Mouse (Mus musculus) stomach, postnatal 0 days (tissue): ENCODE results near the gene Fuca1.

Experiments used
- CTCF ChIP-seq: IDR thresholded peaks from 2 replicates; pipeline ENCODE4 v1.5.1; 2016; ENCODE audit warnings: antibody characterized with exemption, low read depth, mild to moderate bottlenecking, moderate library complexity
- EP300 ChIP-seq: optimal IDR thresholded peaks from 2 replicates; pipeline ENCODE3; 2016; ENCODE audit warnings: antibody characterized with exemption

- peak; percentile 53; the same call in 1 of the 2 replicates for TF ChIP-seq CTCF
- TF ChIP-seq EP300: no peak
These were observed 27.7 kb upstream of the Fuca1 start for GRCm38 (mm10) chr4:135892884-135893283.
